Mouse (Mus musculus): ENCODE measurements around the gene Pla2g5.

Gene Pla2g5

GRCm38 (mm10) chr4:138800134-138800744 is 63.0 kb downstream of the Pla2g5 start:
- DNase-seq (ENCODE audit: extremely low read depth, low read depth), result no peak

GRCm38 (mm10) chr4:138797217-138797570 is 66.1 kb downstream of the Pla2g5 start:
- DNase-seq (ENCODE audit: extremely low read depth, low read depth), result no peak

DNA sequence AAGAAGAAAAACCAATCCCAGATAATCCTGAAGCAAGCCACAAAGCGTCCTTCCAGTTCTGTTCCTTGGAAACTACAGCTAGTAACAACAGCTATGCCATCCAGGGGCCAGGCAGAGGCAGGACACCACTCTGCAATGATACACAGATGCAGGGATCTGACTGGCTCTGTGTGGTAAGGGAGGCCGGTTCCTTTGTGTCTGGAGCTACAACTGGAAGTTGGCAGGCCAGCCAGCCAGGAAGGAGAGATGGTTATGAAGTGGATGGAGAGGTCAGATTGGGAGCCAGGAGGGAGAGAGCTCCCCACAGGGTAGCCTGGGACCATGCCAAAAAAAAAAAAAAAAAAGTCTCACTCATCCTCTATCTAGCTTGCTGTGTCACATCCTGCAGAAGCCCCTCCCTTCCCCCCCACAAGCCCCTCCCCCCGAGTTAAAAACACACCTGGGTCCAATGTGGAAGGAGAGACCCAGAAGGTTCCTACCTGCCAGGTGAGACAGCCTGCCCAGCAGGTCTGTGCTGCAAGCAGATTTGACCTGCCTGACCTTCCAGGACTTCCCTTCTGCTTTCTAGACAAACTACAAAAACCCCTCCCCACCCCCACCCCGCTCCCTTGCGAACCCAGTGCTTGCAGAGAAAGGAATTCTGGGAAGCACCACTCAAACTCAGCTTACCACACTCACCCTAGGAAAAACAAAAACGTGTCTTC is 66.6 kb downstream of the Pla2g5 start:
- DNase-seq (ENCODE audit: extremely low read depth, low read depth), result no peak

- no peak for DNase-seq (ENCODE audit: extremely low read depth, low read depth)
Measured at GRCm38 (mm10) chr4:138794344-138794743, 68.9 kb downstream of the Pla2g5 start.

GRCm38 (mm10) chr4:138793276-138793675 is 70.0 kb downstream of the Pla2g5 start:
- DNase-seq (ENCODE audit: extremely low read depth, low read depth), result no peak

- no peak for DNase-seq (ENCODE audit: extremely low read depth, low read depth)
Measured at GRCm38 (mm10) chr4:138792599-138792998, 70.7 kb downstream of the Pla2g5 start.

DNA sequence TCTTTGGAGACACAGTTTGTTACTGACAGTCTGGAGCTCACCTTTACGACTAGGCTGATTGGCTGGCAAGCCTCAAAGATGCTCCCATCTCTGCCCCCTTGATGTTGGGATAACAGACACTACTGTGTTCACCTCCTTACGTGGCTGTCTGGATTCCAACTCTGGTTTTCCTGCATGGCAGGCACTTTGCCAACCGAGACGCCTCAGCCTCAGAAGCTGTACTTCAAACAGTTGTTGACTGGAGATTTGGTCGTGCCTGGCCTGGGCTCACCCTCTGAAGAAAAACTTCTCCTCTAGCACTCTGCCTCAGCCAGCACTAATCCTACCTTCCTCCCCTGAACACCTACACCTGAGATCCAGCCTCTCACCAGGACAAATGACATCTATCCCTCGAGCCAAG is 71.8 kb downstream of the Pla2g5 start:
- no peak for DNase-seq (ENCODE audit: extremely low read depth, low read depth)

GRCm38 (mm10) chr4:138788381-138788780 is 74.9 kb downstream of the Pla2g5 start:
- DNase-seq (ENCODE audit: extremely low read depth, low read depth), result no peak

DNA sequence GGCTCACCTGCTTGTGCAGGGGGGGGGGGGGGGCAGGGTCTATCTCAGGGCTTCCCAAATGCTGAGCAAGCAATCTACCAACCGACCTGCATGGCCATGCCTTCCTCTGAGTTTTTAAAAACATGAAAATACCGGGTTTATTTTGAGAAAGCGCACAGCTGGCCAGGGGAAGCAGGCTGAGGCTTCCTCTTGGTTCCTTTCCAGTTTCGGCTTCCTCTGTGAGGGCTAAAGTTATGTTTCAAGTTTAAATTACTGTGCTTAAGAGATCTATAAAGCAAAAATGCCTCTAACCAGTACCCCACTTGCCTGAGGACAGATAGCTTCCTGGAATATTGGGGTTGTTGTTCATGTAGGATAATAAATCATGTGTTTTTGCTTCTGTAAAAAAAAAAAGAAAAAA is 77.1 kb downstream of the Pla2g5 start:
- no peak for DNase-seq (ENCODE audit: extremely low read depth, low read depth)

GRCm38 (mm10) chr4:138785721-138786120 is 77.6 kb downstream of the Pla2g5 start:
- no peak for DNase-seq (ENCODE audit: extremely low read depth, low read depth)

DNA sequence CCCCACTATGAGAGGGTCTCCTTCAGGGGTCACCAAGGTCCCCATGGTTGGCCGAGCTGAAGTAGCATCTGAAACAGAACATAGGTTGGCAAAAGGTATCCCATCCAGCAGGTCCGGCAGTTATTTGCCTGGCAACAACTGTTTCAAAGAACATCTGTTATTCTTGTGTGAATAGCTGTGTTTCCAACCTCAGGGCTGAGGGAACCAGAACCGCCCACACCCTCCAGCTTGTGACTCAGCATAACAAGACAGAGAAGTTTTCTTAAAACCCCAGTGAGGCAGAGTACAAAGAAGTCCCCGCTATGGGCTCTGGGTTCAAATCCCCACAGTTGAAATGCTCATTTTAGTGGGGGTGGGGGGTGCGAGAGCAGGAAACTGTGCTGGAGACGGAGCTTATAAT is 81.2 kb downstream of the Pla2g5 start:
- DNase-seq (ENCODE audit: extremely low read depth, low read depth), result no peak

- DNase-seq (ENCODE audit: extremely low read depth, low read depth), result no peak
Measured at GRCm38 (mm10) chr4:138780300-138780699, 83.0 kb downstream of the Pla2g5 start.

GRCm38 (mm10) chr4:138777417-138778407 is 85.6 kb downstream of the Pla2g5 start:
- no peak for DNase-seq (ENCODE audit: extremely low read depth, low read depth)

GRCm38 (mm10) chr4:138775435-138775834 is 87.8 kb downstream of the Pla2g5 start, which contains the start of gene Pla2g2d:
Gene Pla2g2d (plus strand): TSS chr4:138775735.
- no peak for DNase-seq (ENCODE audit: extremely low read depth, low read depth)

GRCm38 (mm10) chr4:138772386-138772785 is 90.9 kb downstream of the Pla2g5 start:
- DNase-seq (ENCODE audit: extremely low read depth, low read depth), result no peak

- DNase-seq (ENCODE audit: extremely low read depth, low read depth), result no peak
Measured at GRCm38 (mm10) chr4:138771970-138772369, 91.3 kb downstream of the Pla2g5 start.

- no peak for DNase-seq (ENCODE audit: extremely low read depth, low read depth)
Measured at GRCm38 (mm10) chr4:138762266-138762665, 101.0 kb downstream of the Pla2g5 start.

DNA sequence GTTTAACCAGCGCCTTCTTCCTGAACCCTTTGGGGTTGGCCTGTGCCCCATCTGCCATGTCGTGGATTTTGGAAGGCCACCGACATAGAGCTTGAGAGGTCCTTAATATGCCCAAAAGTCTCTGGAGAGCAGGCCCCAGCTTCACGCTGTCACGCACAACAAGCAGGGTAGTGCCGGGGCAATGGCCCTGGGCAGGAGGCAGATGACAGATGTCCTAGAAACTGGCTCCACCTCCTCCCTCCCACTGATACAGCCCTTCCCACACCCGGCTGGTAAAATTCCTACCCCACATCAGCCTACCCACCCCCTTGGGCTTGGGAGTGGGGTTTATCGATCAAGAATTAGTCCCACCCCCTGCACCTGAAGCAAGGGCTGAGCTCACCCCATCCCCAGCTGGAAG is 105.9 kb downstream of the Pla2g5 start, which contains the start of gene Pla2g2f:
Gene Pla2g2f, minus strand, starts transcription at position 211 of the 400 bp plus-strand sequence.
- DNase-seq (ENCODE audit: extremely low read depth, low read depth), result no peak

GRCm38 (mm10) chr4:138755983-138756382 is 107.3 kb downstream of the Pla2g5 start:
- no peak for DNase-seq (ENCODE audit: extremely low read depth, low read depth)

- no peak for DNase-seq (ENCODE audit: extremely low read depth, low read depth)
Measured at GRCm38 (mm10) chr4:138755439-138755838, 107.8 kb downstream of the Pla2g5 start.

DNA sequence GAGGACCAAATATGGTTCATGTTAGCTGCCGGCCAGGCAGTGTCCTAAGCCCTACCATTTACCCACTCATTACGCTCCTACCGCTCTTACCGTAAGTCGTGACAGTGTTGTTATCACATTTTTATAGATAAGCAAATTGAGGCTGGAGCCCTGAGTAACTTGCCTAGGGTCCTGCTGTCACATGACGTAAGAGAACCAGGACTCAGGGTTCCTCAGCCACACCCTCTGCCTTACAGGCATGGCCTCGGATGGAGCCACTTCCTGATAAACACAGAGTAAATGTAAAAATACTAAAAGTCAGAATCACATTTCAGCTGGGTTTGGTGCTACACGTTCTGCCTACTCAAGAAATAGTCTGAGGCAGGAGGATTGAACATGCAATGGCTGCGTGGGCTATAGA is 108.8 kb downstream of the Pla2g5 start:
- DNase-seq (ENCODE audit: extremely low read depth, low read depth), result no peak

GRCm38 (mm10) chr4:138753608-138754007 is 109.7 kb downstream of the Pla2g5 start:
- no peak for DNase-seq (ENCODE audit: extremely low read depth, low read depth)

All from MEL-GATA-1-ER (cell line).